In the genomic region with DNA sequence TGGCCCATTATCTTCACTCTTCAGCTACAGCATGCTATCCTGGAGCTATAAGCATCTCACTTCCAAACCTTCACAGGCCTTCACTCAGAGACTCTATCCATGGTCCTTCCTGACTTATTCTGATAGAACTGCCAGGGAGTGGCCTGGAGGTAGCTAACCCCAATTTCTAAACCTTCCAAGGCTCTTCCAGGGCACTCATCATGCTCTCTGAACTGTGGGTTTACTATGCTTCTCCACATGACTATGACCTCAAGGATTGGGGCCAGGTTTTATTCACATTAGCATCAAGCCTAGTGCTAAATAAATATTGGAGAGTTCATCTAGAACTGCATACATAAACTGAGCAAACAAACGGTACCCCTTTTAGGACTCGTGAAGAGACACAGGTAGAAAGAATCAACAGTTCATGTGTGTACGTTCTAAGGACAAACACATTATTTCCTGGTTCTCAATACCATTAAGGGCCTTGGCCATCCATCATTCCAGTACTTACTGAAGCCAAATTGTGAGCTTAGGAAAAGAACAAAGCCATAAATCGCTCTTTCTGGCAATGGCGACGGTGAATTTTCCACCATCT, we compare ENCODE assay signal across 8 mouse cellular contexts. TPM values are rescaled to one million over a fixed set of nuclear protein-coding genes. Genes with fewer than 3 reads are reported as not detected.
A peak's percentile ranks its signal among the peaks of the same experiment; 100 is the strongest.
DNase-seq lines count a peak whose midpoint lies in the region; ATAC-seq and TF ChIP-seq lines count a peak whose summit lies in the region.

No protein-coding gene starts in this region.

- ATAC-seq in limb, embryonic 12.5 days (ENCODE audit: insufficient number of reproducible peaks, insufficient read depth, low FRiP score, low TSS enrichment, low read depth): no peak
- ATAC-seq in stomach, embryonic 14.5 days (ENCODE audit: insufficient number of reproducible peaks, insufficient read depth, low FRiP score, low read depth): peak; percentile 1; the same call in 1 of the 2 replicates

- H3K9me3 ChIP-seq in E14TG2a.4 (ENCODE audit: low read length): no peaks in the 10 kb centered on the region
- no peaks in the 10 kb centered on the region for H3K9me3 ChIP-seq in forebrain, embryonic 10.5 days
- no peaks in the 10 kb centered on the region for H3K9me3 ChIP-seq in limb, embryonic 12.5 days
- H3K9me3 ChIP-seq in stomach, embryonic 14.5 days (ENCODE audit: control insufficient read depth, low read depth, low read length): no peaks in the 10 kb centered on the region

- peak overlapping the region; percentile 69 for H3K4me2 ChIP-seq in limb, embryonic 12.5 days
- H3K4me2 ChIP-seq in stomach, embryonic 14.5 days (replicated peaks; ENCODE audit: low read depth, low read length): peak overlapping the region; percentile 57

- H3K4me1 ChIP-seq in heart, adult 2 months (ENCODE audit: control insufficient read depth, insufficient read depth, low read length): peaks cover 4% of the 10 kb centered on the region
- H3K4me1 ChIP-seq in E14TG2a.4 (replicated peaks; ENCODE audit: low read depth, low read length): peaks cover 20% of the 10 kb centered on the region
- H3K4me1 ChIP-seq in forebrain, embryonic 10.5 days: peaks cover 44% of the 10 kb centered on the region
- H3K4me1 ChIP-seq in limb, embryonic 12.5 days (replicated peaks): peaks cover 17% of the 10 kb centered on the region
- H3K4me1 ChIP-seq in stomach, embryonic 14.5 days (ENCODE audit: control insufficient read depth, insufficient read depth, low read length): peaks cover 4% of the 10 kb centered on the region; the same call in 1 of the 2 replicates

- H3K9ac ChIP-seq in heart, adult 2 months (ENCODE audit: low read depth, low read length): peak overlapping the region; percentile 92
- peak overlapping the region; percentile 94 for H3K9ac ChIP-seq in limb, embryonic 12.5 days (replicated peaks)
- H3K9ac ChIP-seq in stomach, embryonic 14.5 days (replicated peaks; ENCODE audit: low read depth, low read length): peak overlapping the region; percentile 89

- H3K4me3 ChIP-seq in heart, adult 2 months: peak overlapping the region; percentile 87
- H3K4me3 ChIP-seq in E14TG2a.4 (replicated peaks; ENCODE audit: low read length): peak overlapping the region; percentile 95
- peak overlapping the region; percentile 92 for H3K4me3 ChIP-seq in forebrain, embryonic 10.5 days
- H3K4me3 ChIP-seq in limb, embryonic 12.5 days (replicated peaks): peak overlapping the region; percentile 87
- H3K4me3 ChIP-seq in stomach, embryonic 14.5 days (ENCODE audit: low read depth, low read length): peak overlapping the region; percentile 79

- no peak for TF ChIP-seq EP300 in heart, adult 2 months (IDR thresholded peaks at IDR 0.05; ENCODE audit: insufficient read depth, low read depth, low read length)

- intact Hi-C loops in heart, adult 2 months (cut with DNase I): loop anchor here (1.0 to 5.0 kb wide), 2 partner anchors 56 to 158 kb away; a partner anchor contains a TSS
- intact Hi-C loops in heart, postnatal 10 days (cut with DNase I): loop anchor here (2.0 kb wide), 1 partner anchor 57 kb away; a partner anchor contains a TSS

- no peak for DNase-seq in heart, adult 2 months
- no peak for DNase-seq in heart, postnatal 10 days
- DNase-seq in forebrain, embryonic 10.5 days (ENCODE audit: extremely low spot score, low spot score): no peak
- DNase-seq in ovary, postnatal 36 days (ENCODE audit: low spot score): no peak
- DNase-seq in gastrocnemius, adult 8-10 months (ENCODE audit: low spot score in 2 of 2): no peak

- no peak for TF ChIP-seq CTCF in heart, adult 2 months (IDR thresholded peaks at IDR 0.05)
- no peak for TF ChIP-seq CTCF in E14TG2a.4 (conservative IDR thresholded peaks at IDR 0.05; ENCODE audit: low read length)

- no peaks in the 10 kb centered on the region for H3K27me3 ChIP-seq in heart, adult 2 months (ENCODE audit: control insufficient read depth, insufficient read depth, low read length)
- no peaks in the 10 kb centered on the region for H3K27me3 ChIP-seq in E14TG2a.4 (ENCODE audit: insufficient read depth, low read length)
- no peaks in the 10 kb centered on the region for H3K27me3 ChIP-seq in forebrain, embryonic 10.5 days (ENCODE audit: poor library complexity, severe bottlenecking)
- no peaks in the 10 kb centered on the region for H3K27me3 ChIP-seq in limb, embryonic 12.5 days
- no peaks in the 10 kb centered on the region for H3K27me3 ChIP-seq in stomach, embryonic 14.5 days (ENCODE audit: control insufficient read depth, insufficient read depth, low read length)

- no peak for TF ChIP-seq POLR2A in heart, adult 2 months (IDR thresholded peaks at IDR 0.05; ENCODE audit: insufficient read depth, low read depth, low read length)

- 5% methylated on average over 6 of the region's 6 CpGs for WGBS in heart, adult 2 months
- 15% methylated on average over 6 of the region's 6 CpGs for WGBS in forebrain, embryonic 10.5 days
- WGBS in limb, embryonic 12.5 days: 9% methylated on average over 6 of the region's 6 CpGs
- WGBS in stomach, embryonic 14.5 days: 2% methylated on average over 6 of the region's 6 CpGs

- peaks cover 6% of the 10 kb centered on the region for H3K36me3 ChIP-seq in heart, adult 2 months (ENCODE audit: control insufficient read depth, insufficient read depth, low read length)
- H3K36me3 ChIP-seq in E14TG2a.4 (ENCODE audit: insufficient read depth, low read length): no peaks in the 10 kb centered on the region
- H3K36me3 ChIP-seq in forebrain, embryonic 10.5 days (replicated peaks): peaks cover 5% of the 10 kb centered on the region
- peaks cover 16% of the 10 kb centered on the region; the same call in 1 of the 2 replicates for H3K36me3 ChIP-seq in limb, embryonic 12.5 days
- no peaks in the 10 kb centered on the region; the same call in 1 of the 2 replicates for H3K36me3 ChIP-seq in stomach, embryonic 14.5 days (ENCODE audit: control insufficient read depth, insufficient read depth, low read length)

- peak overlapping the region; percentile 99 for H3K27ac ChIP-seq in heart, adult 2 months
- H3K27ac ChIP-seq in forebrain, embryonic 10.5 days: peak overlapping the region; percentile 99
- H3K27ac ChIP-seq in limb, embryonic 12.5 days: peak overlapping the region; percentile 96
- H3K27ac ChIP-seq in stomach, embryonic 14.5 days (ENCODE audit: low read length): peak overlapping the region; percentile 97

- no peaks in the 10 kb centered on the region for H3K79me2 ChIP-seq in heart, adult 2 months (replicated peaks; ENCODE audit: control insufficient read depth, insufficient read depth, low read length)

RNA-seq across cellular contexts. Expression of a gene that starts 0.7 kb away (rescaled TPM):
- 10 to 100 TPM; 77.6 to 85.5 TPM for total RNA-seq in heart, adult 2 months (2021)
- polyA plus RNA-seq in heart, adult 2 months (2012; rRNA removed): 26.0 and 43.2 TPM in 2 replicates
- total RNA-seq in heart, postnatal 10 days (2021): 100 to 1,000 TPM; 127 to 128 TPM
- polyA plus RNA-seq in forebrain, embryonic 10.5 days (2016; fragmentation: Nextera tagmentation; extraction: Ambion mirVana): 304 and 306 TPM in 2 replicates
- polyA plus RNA-seq in limb, embryonic 12.5 days (2016; fragmentation: Nextera tagmentation; extraction: Ambion mirVana): 334 and 339 TPM in 2 replicates
- polyA plus RNA-seq in stomach, embryonic 14.5 days (2014; fragmentation: Nextera tagmentation; extraction: Ambion mirVana): 307 and 308 TPM in 2 replicates
- 10 to 100 TPM; 57.0 to 71.2 (median 62.4) TPM for total RNA-seq in gastrocnemius, adult 8-10 months (2022)

RNA-seq across cellular contexts. Expression of a gene that starts 2.0 kb away (rescaled TPM):
- 100 to 1,000 TPM; 101 to 113 TPM for total RNA-seq in heart, adult 2 months (2021)
- polyA plus RNA-seq in heart, adult 2 months (2012; rRNA removed): 49.4 and 86.4 TPM in 2 replicates
- total RNA-seq in heart, postnatal 10 days (2021): 10 to 100 TPM; 77.1 to 80.5 TPM
- polyA plus RNA-seq in forebrain, embryonic 10.5 days (2016; fragmentation: Nextera tagmentation; extraction: Ambion mirVana): 89.3 and 94.9 TPM in 2 replicates
- 97.9 and 101 TPM in 2 replicates for polyA plus RNA-seq in limb, embryonic 12.5 days (2016; fragmentation: Nextera tagmentation; extraction: Ambion mirVana)
- 105 and 112 TPM in 2 replicates for polyA plus RNA-seq in stomach, embryonic 14.5 days (2014; fragmentation: Nextera tagmentation; extraction: Ambion mirVana)
- 100 to 1,000 TPM; 163 to 198 (median 181) TPM for total RNA-seq in gastrocnemius, adult 8-10 months (2022)

RNA-seq across cellular contexts. Expression of a gene that starts 41.5 kb away (rescaled TPM):
- total RNA-seq in heart, adult 2 months (2021): 1 to 10 TPM; 3.9 to 5.1 TPM
- 2.9 and 5.1 TPM in 2 replicates for polyA plus RNA-seq in heart, adult 2 months (2012; rRNA removed)
- 1 to 10 TPM; 4.7 to 5.1 TPM for total RNA-seq in heart, postnatal 10 days (2021)
- 4.6 and 5.8 TPM in 2 replicates for polyA plus RNA-seq in forebrain, embryonic 10.5 days (2016; fragmentation: Nextera tagmentation; extraction: Ambion mirVana)
- 3.7 and 4.3 TPM in 2 replicates for polyA plus RNA-seq in limb, embryonic 12.5 days (2016; fragmentation: Nextera tagmentation; extraction: Ambion mirVana)
- 5.9 and 7.3 TPM in 2 replicates for polyA plus RNA-seq in stomach, embryonic 14.5 days (2014; fragmentation: Nextera tagmentation; extraction: Ambion mirVana)
- total RNA-seq in gastrocnemius, adult 8-10 months (2022): under 1 TPM; 0.49 to 0.85 (median 0.74) TPM

RNA-seq across cellular contexts. Expression of a gene that starts 56.3 kb away (rescaled TPM):
- total RNA-seq in heart, adult 2 months (2021): 1 to 10 TPM; 5.4 to 5.5 TPM
- polyA plus RNA-seq in heart, adult 2 months (2012; rRNA removed): 4.3 and 4.4 TPM in 2 replicates
- total RNA-seq in heart, postnatal 10 days (2021): 1 to 10 TPM; 6.9 to 7.5 TPM
- polyA plus RNA-seq in forebrain, embryonic 10.5 days (2016; fragmentation: Nextera tagmentation; extraction: Ambion mirVana): 14.4 and 15.5 TPM in 2 replicates
- 11.5 and 11.9 TPM in 2 replicates for polyA plus RNA-seq in limb, embryonic 12.5 days (2016; fragmentation: Nextera tagmentation; extraction: Ambion mirVana)
- polyA plus RNA-seq in stomach, embryonic 14.5 days (2014; fragmentation: Nextera tagmentation; extraction: Ambion mirVana): 10.7 and 10.8 TPM in 2 replicates
- total RNA-seq in gastrocnemius, adult 8-10 months (2022): 10 to 100 TPM in 2 of 4 experiments, 1 to 10 TPM in 2; 7.9 to 10.8 (median 9.8) TPM
